Mouse (Mus musculus) forebrain, postnatal 0 days (tissue): ENCODE measurements around the gene Ptpru. TPM values are rescaled to one million over a fixed set of nuclear protein-coding genes. Genes with fewer than 3 reads are reported as not detected.
A peak's percentile ranks its signal among the peaks of the same experiment; 100 is the strongest.

Experiments used
- ATAC-seq: fragments of 200-750 bp; cut with Nextera tagmentation; 2 replicates; pipeline ENCODE4 v1.8.0; 2017; ENCODE audit warnings: mild to moderate bottlenecking, moderate library complexity
- DNase-seq: peaks from one replicate; pipeline ENCODE4 v3.0.0-alpha.2; 2015
- H3K27ac ChIP-seq: fragments of 300-500 bp; sonication (generic); 2 replicates; pipeline ENCODE4 v1.5.1; 2014; ENCODE audit warnings: low read depth, mild to moderate bottlenecking, antibody characterized with exemption, low read length, moderate library complexity, mixed read lengths
- H3K27me3 ChIP-seq: fragments of 300-500 bp; sonication (generic); 2 replicates; pipeline ENCODE4 v1.6.1; 2014; ENCODE audit warnings: mild to moderate bottlenecking, low read length, mixed read lengths; ENCODE audit not compliant: insufficient read depth
- H3K36me3 ChIP-seq: fragments of 300-500 bp; sonication (generic); 2 replicates; pipeline ENCODE4 v1.6.1; 2014; ENCODE audit warnings: mild to moderate bottlenecking, moderate library complexity; ENCODE audit not compliant: insufficient read depth
- H3K4me1 ChIP-seq: fragments of 300-500 bp; sonication (generic); 2 replicates; pipeline ENCODE4 v1.6.1; 2014; ENCODE audit warnings: antibody characterized with exemption; ENCODE audit not compliant: insufficient read depth
- H3K4me2 ChIP-seq: fragments of 300-500 bp; sonication (generic); 2 replicates; pipeline ENCODE4 v1.6.1; 2014; ENCODE audit warnings: low read depth, mild to moderate bottlenecking, moderate library complexity
- H3K4me3 ChIP-seq: fragments of 300-500 bp; sonication (generic); 2 replicates; pipeline ENCODE4 v1.5.1; 2014; ENCODE audit warnings: low read depth, low read length, mixed read lengths
- H3K9ac ChIP-seq: fragments of 300-500 bp; sonication (generic); 2 replicates; pipeline ENCODE4 v1.6.1; 2014; ENCODE audit warnings: mild to moderate bottlenecking
- H3K9me3 ChIP-seq: fragments of 300-500 bp; sonication (generic); 2 replicates; pipeline ENCODE4 v1.6.1; 2016; ENCODE audit warnings: low read length
- CTCF ChIP-seq: sonication (generic); IDR thresholded peaks from 2 replicates; pipeline ENCODE4 v1.5.1; 2016; ENCODE audit warnings: antibody characterized with exemption, control low read depth, low read depth
- WGBS: fragments of 180-500 bp; shearing (Covaris S2); extraction: QIAGEN DNeasy Blood & Tissue Kit; methylation state at CpG from one replicate; pipeline ENCODE4 v1.1.7; 2014; 5-methylcytosine and 5-hydroxymethylcytosine counted together
- polyA plus RNA-seq: library from polyadenylated mRNA; unstranded; fragments of >200 nt; fragmentation: Nextera tagmentation; extraction: Ambion mirVana; gene quantifications from 2 replicates; pipeline ENCODE4 v1.2.1, GENCODE M21; 2015
- total RNA-seq: library from RNA; depleted of rRNA; stranded (reverse); fragments of >200 nt; gene quantifications from 2 replicates; pipeline ENCODE4 v1.2.3, GENCODE M21; 2014

Gene Ptpru
- total and polyA plus RNA-seq, 2 experiments from 2014 or later, result 21.2 to 27.4 TPM

GRCm38 (mm10) chr4:131854950-131855349, 16.9 kb upstream of the Ptpru start:
- Histone ChIP-seq H3K27me3 (no peaks in the 10 kb centered on the region), H3K9me3 (no peaks in the 10 kb centered on the region), H3K4me3 (no peak overlapping the region), H3K4me2 (no peak overlapping the region), H3K4me1 (peaks cover 2% of the 10 kb centered on the region; the same call in 1 of the 2 replicates), H3K27ac (no peak overlapping the region), H3K9ac (no peak overlapping the region), H3K36me3 (peaks cover 9% of the 10 kb centered on the region)
- TF ChIP-seq CTCF, result no peak
- no peak for DNase-seq
- 83% methylated on average over 5 of the region's 5 CpGs for WGBS
- no peak for ATAC-seq

GRCm38 (mm10) chr4:131849986-131850638, 12.0 kb upstream of the Ptpru start:
- 5% methylated on average over 5 of the region's 5 CpGs for WGBS
- 0 out of 2 replicates have a peak, but pooled peaks cover 4% of the 10 kb centered on the region for H3K36me3 ChIP-seq
- no peak overlapping the region for H3K4me2 ChIP-seq
- no peak for TF ChIP-seq CTCF
- DNase-seq (peak; percentile 66), ATAC-seq (peak; percentile 69)
- H3K9ac ChIP-seq, result no peak overlapping the region
- no peak overlapping the region for H3K4me3 ChIP-seq
- H3K27me3 ChIP-seq, result no peaks in the 10 kb centered on the region
- H3K9me3 ChIP-seq, result no peaks in the 10 kb centered on the region
- peak overlapping the region; percentile 74 for H3K27ac ChIP-seq
- peaks cover 2% of the 10 kb centered on the region; the same call in 1 of the 2 replicates for H3K4me1 ChIP-seq

- DNase-seq (no peak), ATAC-seq (no peak)
- peaks cover 10% of the 10 kb centered on the region for H3K4me1 ChIP-seq
- H3K9ac ChIP-seq, result no peak overlapping the region
- 84% methylated on average over 6 of the region's 6 CpGs for WGBS
- no peak overlapping the region for H3K4me3 ChIP-seq
- 0 out of 2 replicates have a peak, but pooled peaks cover 4% of the 10 kb centered on the region for H3K36me3 ChIP-seq
- H3K9me3 ChIP-seq, result no peaks in the 10 kb centered on the region
- no peak overlapping the region for H3K27ac ChIP-seq
- H3K4me2 ChIP-seq, result no peak overlapping the region
- no peaks in the 10 kb centered on the region for H3K27me3 ChIP-seq
- TF ChIP-seq CTCF, result no peak
Measured at GRCm38 (mm10) chr4:131848082-131848481, 10.0 kb upstream of the Ptpru start.

- Histone ChIP-seq H3K4me2 (no peak overlapping the region), H3K9me3 (no peaks in the 10 kb centered on the region), H3K36me3 (0 out of 2 replicates have a peak, but pooled peaks cover 4% of the 10 kb centered on the region), H3K9ac (no peak overlapping the region), H3K4me1 (peaks cover 10% of the 10 kb centered on the region), H3K27ac (no peak overlapping the region), H3K4me3 (no peak overlapping the region), H3K27me3 (no peaks in the 10 kb centered on the region)
- WGBS, result 88% methylated on average over 8 of the region's 8 CpGs
- no peak for ATAC-seq
- no peak for TF ChIP-seq CTCF
- DNase-seq, result no peak
Measured at GRCm38 (mm10) chr4:131845991-131846778, 8.1 kb upstream of the Ptpru start.

GRCm38 (mm10) chr4:131843290-131843743, 5.2 kb upstream of the Ptpru start, which contains the start of gene Mecr:
Mecr (plus strand) TSS chr4:131843470.
- WGBS, result 1% methylated on average over 37 of the region's 37 CpGs
- H3K27ac ChIP-seq, result no peak within 1 kb of the TSS
- H3K36me3 ChIP-seq, result 0 out of 2 replicates have a peak, but pooled peaks cover 4% of the 10 kb centered on the region
- DNase-seq (peak; percentile 95), ATAC-seq (peak; percentile 91)
- TF ChIP-seq CTCF, result no peak
- peak within 1 kb of the TSS; percentile 79 for H3K9ac ChIP-seq
- peaks cover 9% of the 10 kb centered on the region for H3K4me1 ChIP-seq
- no peaks in the 10 kb centered on the region for H3K9me3 ChIP-seq
- peak within 1 kb of the TSS; percentile 91 for H3K4me3 ChIP-seq
- peak within 1 kb of the TSS; percentile 93 for H3K4me2 ChIP-seq
- peaks cover 3% of the 10 kb centered on the region; the same call in 1 of the 2 replicates for H3K27me3 ChIP-seq

- ATAC-seq (0 out of 2 replicates have a peak, but pooled peaks have one; percentile 8), DNase-seq (no peak)
- Histone ChIP-seq H3K4me3 (peak overlapping the region; percentile 67), H3K9ac (peak overlapping the region; percentile 59), H3K9me3 (no peaks in the 10 kb centered on the region), H3K27me3 (peaks cover 3% of the 10 kb centered on the region; the same call in 1 of the 2 replicates), H3K27ac (no peak overlapping the region), H3K4me1 (peaks cover 3% of the 10 kb centered on the region; the same call in 1 of the 2 replicates), H3K36me3 (no peaks in the 10 kb centered on the region), H3K4me2 (peak overlapping the region; percentile 99)
- WGBS, result 1% methylated on average over 71 of the region's 76 CpGs
- TF ChIP-seq CTCF, result no peak
Measured at GRCm38 (mm10) chr4:131836891-131837491, 1.1 kb downstream of the Ptpru start.
